Mouse (Mus musculus) adipocyte (in vitro differentiated cells): ENCODE measurements around the gene Tll1.
A peak's percentile ranks its signal among the peaks of the same experiment; 100 is the strongest.
"Not testable (repeated sequence)": the region's sequence is repeated elsewhere in the genome, so short reads cannot be mapped to it uniquely, and the experiment has no call there.

ENCODE experiments used
- DNase-seq: peaks from one replicate; pipeline ENCODE4 v3.0.0-alpha.2; 2016; ENCODE audit warnings: low spot score

The Tll1 gene

DNA sequence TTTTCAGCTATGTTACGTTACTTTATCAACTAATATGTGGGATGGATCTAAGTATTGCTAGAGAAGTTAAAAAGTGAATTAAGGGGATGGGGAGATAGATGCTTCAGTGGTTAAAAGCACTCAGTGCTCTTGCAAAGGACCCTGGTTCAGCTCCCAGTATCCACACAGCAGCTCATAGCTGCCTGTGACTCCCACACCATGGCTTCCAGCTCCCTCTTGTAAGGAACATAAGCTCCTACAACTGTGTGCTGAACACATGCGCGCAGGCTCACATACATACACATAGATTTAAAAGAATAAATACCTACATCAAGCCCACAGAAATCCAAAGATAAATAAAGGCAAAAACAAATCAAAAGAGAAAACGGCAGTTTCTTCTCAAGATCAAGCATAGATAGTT, 148.5 kb downstream of the Tll1 start:
- no peak for DNase-seq

GRCm38 (mm10) chr8:64048556-64048955, 157.5 kb downstream of the Tll1 start:
- DNase-seq, result no peak

GRCm38 (mm10) chr8:64047963-64048505, 158.0 kb downstream of the Tll1 start:
- no peak for DNase-seq

DNA sequence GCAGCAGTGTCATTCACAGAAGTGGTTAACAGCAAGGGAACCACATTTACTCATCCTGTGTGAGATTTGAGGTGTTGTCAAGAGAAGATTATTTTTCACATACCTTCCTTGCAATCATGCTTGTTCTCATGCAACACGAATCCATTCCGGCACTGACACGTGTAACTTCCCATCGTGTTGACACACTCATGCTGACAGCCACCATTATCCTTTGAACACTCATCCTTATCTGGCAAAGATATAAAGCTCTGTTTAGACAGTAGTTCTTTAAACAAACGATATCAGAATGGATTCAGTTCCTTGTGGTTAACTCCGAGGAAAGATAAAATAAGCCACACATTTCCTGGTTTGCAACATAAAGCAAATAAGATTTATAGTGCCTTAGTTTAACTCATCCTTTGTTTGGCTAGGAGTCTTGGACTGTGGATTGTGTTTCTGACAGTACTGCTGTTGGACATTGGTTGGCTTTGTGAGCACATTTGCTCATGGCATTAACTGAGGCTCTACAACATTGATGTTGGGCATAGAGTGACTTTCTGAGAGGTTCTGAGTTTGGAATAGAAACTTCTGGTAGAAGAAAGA, 164.7 kb downstream of the Tll1 start:
- DNase-seq, result no peak

GRCm38 (mm10) chr8:64030672-64031385, 175.2 kb downstream of the Tll1 start:
- DNase-seq, result no peak

GRCm38 (mm10) chr8:64030081-64030480, 176.0 kb downstream of the Tll1 start:
- no peak for DNase-seq

DNA sequence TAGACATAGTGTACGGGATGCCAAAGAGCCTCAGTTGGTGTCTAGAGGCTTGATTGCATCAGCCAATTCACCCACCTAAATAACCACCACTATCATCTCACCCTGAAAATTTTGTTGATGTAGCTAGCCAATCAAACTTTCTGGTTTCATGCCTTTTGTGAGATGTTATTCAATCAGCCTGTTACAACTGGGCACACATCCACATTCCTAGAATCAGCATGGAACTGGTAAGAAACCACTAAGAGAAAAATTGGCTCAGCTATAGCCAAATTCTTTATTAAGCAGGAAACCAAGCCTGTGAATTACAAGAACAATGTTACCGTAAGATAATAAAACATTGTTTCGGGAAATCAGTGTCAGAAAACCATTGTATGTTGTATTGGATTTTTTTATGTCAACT, 176.5 kb downstream of the Tll1 start:
- DNase-seq, result peak; percentile 72

GRCm38 (mm10) chr8:64024359-64024758, 181.7 kb downstream of the Tll1 start:
- DNase-seq, result no peak

- peak; percentile 66 for DNase-seq
Observed at GRCm38 (mm10) chr8:64023579-64023978, 182.5 kb downstream of the Tll1 start.

DNA sequence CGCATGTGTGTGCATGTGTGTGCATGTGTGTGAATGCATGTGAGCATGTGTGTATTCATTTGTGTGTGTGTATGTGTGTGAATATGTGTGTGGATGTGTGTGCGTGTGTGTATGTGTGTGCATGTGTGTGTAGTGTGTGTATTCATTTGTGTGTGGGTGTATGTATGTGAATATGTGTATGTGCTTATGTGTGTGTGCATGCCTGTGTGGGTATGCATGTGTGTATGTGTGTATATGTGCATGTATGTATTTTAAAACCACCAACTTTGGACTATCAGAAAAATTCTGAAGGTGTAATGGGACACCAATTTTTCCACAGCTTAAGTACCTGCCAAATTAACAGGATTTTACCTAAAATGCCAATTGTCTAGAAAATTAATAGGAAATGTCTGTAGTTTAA, 183.0 kb downstream of the Tll1 start:
- DNase-seq, result no peak

- DNase-seq, result not testable (repeated sequence)
Observed at GRCm38 (mm10) chr8:63970612-63971391, 235.3 kb downstream of the Tll1 start.
